Mouse (Mus musculus): Measurements from ENCODE around the gene Rptor.

Gene Rptor

GRCm38 (mm10) chr11:119788919-119789713 lies 186.4 kb downstream of the Rptor start:
- DNase-seq, result no peak

- DNase-seq, result no peak
Measured at GRCm38 (mm10) chr11:119791923-119792564, 189.3 kb downstream of the Rptor start.

- DNase-seq, result no peak
Measured at GRCm38 (mm10) chr11:119793378-119793777, 190.7 kb downstream of the Rptor start.

- no peak for DNase-seq
Measured at GRCm38 (mm10) chr11:119794020-119794419, 191.3 kb downstream of the Rptor start.

GRCm38 (mm10) chr11:119794671-119795070 lies 192.0 kb downstream of the Rptor start:
- DNase-seq, result no peak

- peak; percentile 82 for DNase-seq
Measured at GRCm38 (mm10) chr11:119796406-119796805, 193.7 kb downstream of the Rptor start.

GRCm38 (mm10) chr11:119796846-119797245 lies 194.1 kb downstream of the Rptor start:
- DNase-seq, result no peak

- no peak for DNase-seq
Measured at GRCm38 (mm10) chr11:119799536-119799935, 196.8 kb downstream of the Rptor start.

- DNase-seq, result no peak
Measured at GRCm38 (mm10) chr11:119801855-119802254, 199.2 kb downstream of the Rptor start.

- DNase-seq, result no peak
Measured at GRCm38 (mm10) chr11:119802947-119803346, 200.2 kb downstream of the Rptor start.

GRCm38 (mm10) chr11:119804392-119804791 lies 201.7 kb downstream of the Rptor start:
- no peak for DNase-seq

GRCm38 (mm10) chr11:119805112-119805750 lies 202.5 kb downstream of the Rptor start:
- no peak for DNase-seq

- DNase-seq, result no peak
Measured at GRCm38 (mm10) chr11:119806539-119806938, 203.8 kb downstream of the Rptor start.

- no peak for DNase-seq
Measured at GRCm38 (mm10) chr11:119807431-119808031, 204.8 kb downstream of the Rptor start.

GRCm38 (mm10) chr11:119808647-119809280 lies 206.1 kb downstream of the Rptor start:
- DNase-seq, result no peak

- no peak for DNase-seq
Measured at GRCm38 (mm10) chr11:119809309-119809708, 206.6 kb downstream of the Rptor start.

GRCm38 (mm10) chr11:119811022-119811421 lies 208.3 kb downstream of the Rptor start:
- DNase-seq, result no peak

- no peak for DNase-seq
Measured at GRCm38 (mm10) chr11:119811598-119811997, 208.9 kb downstream of the Rptor start.

- DNase-seq, result no peak
Measured at GRCm38 (mm10) chr11:119812093-119812492, 209.4 kb downstream of the Rptor start.

- no peak for DNase-seq
Measured at GRCm38 (mm10) chr11:119814035-119814558, 211.4 kb downstream of the Rptor start.

GRCm38 (mm10) chr11:119816798-119817361 lies 214.2 kb downstream of the Rptor start:
- DNase-seq, result no peak

- no peak for DNase-seq
Measured at GRCm38 (mm10) chr11:119817362-119817837, 214.7 kb downstream of the Rptor start.
